Mouse (Mus musculus): Measurements from ENCODE around the gene Aox4.

- TF ChIP-seq POLR2A (IDR thresholded peaks at IDR 0.05; ENCODE audit: extremely low read depth, insufficient read depth, low read length) = no peak
- no peak for TF ChIP-seq CTCF (IDR thresholded peaks at IDR 0.05; ENCODE audit: extremely low read depth, insufficient read depth, low read length)
Observed at GRCm38 (mm10) chr1:58260311-58260710, 50.1 kb downstream of the Aox4 start.
